Mouse (Mus musculus) heart, adult 2 months (tissue): Measurements from ENCODE around the gene Hoxc6.

Experiments used
- CTCF ChIP-seq: fragments of 200-600 bp; IDR thresholded peaks from 2 replicates; pipeline ENCODE4 v1.8.1; 2022; ENCODE audit warnings: antibody characterized with exemption, mild to moderate bottlenecking, moderate library complexity
- EP300 ChIP-seq: fragments of 200-500 bp; IDR thresholded peaks from 2 replicates; pipeline ENCODE4 v1.6.1; 2011; ENCODE audit warnings: low read depth, low read length, control low read depth; ENCODE audit not compliant: insufficient read depth
- POLR2A ChIP-seq: fragments of 200-500 bp; IDR thresholded peaks from 2 replicates; pipeline ENCODE4 v1.6.1; 2011; ENCODE audit warnings: mild to moderate bottlenecking, low read depth, low read length, control low read depth; ENCODE audit not compliant: insufficient read depth

- TF ChIP-seq POLR2A = no peak
- TF ChIP-seq CTCF = no peak
- TF ChIP-seq EP300 = no peak
Observed at GRCm38 (mm10) chr15:102953561-102953960, 44.5 kb upstream of the Hoxc6 start.
